Mouse (Mus musculus) spleen, adult 2 months (tissue): ENCODE data around the gene Gclc. TPM values are rescaled to one million over a fixed set of nuclear protein-coding genes. Genes with fewer than 3 reads are reported as not detected.
A peak's percentile ranks its signal among the peaks of the same experiment; 100 is the strongest.
"Not testable (repeated sequence)": the region's sequence is repeated elsewhere in the genome, so short reads cannot be mapped to it uniquely, and the experiment has no call there.

Experiments
- DNase-seq, 2 experiments: peaks; one replicate each; pipeline versions ENCODE4 v3.0.0 to v3.0.0-alpha.2; 2012 to 2021; ENCODE audit warnings: low spot score in 2 of 2, low read depth in 1 of 2
- H3K27ac ChIP-seq: fragments of 200-500 bp; 2 replicates; pipeline ENCODE4 v1.5.1; 2012; ENCODE audit warnings: low read length, inconsistent platforms; ENCODE audit not compliant: insufficient read depth
- H3K27me3 ChIP-seq: fragments of 200-500 bp; 2 replicates; pipeline ENCODE4 v1.6.1; 2012; ENCODE audit warnings: mild to moderate bottlenecking, moderate library complexity, low read length, inconsistent platforms; ENCODE audit not compliant: control insufficient read depth, insufficient read depth
- H3K36me3 ChIP-seq: fragments of 200-500 bp; 2 replicates; pipeline ENCODE4 v1.6.1; 2012; ENCODE audit warnings: mild to moderate bottlenecking, low read length, inconsistent platforms; ENCODE audit not compliant: control insufficient read depth, insufficient read depth
- H3K4me1 ChIP-seq: fragments of 200-500 bp; 2 replicates; pipeline ENCODE4 v1.6.1; 2011; ENCODE audit warnings: inconsistent platforms; ENCODE audit not compliant: control insufficient read depth, insufficient read depth, insufficient read length
- H3K4me3 ChIP-seq: fragments of 200-500 bp; 2 replicates; pipeline ENCODE4 v1.5.1; 2011; ENCODE audit warnings: mild to moderate bottlenecking, inconsistent platforms; ENCODE audit not compliant: insufficient read depth, insufficient read length; ENCODE audit errors: extremely low read depth
- CTCF ChIP-seq: fragments of 200-500 bp; IDR thresholded peaks from 2 replicates; pipeline ENCODE4 v1.5.1; 2011; ENCODE audit warnings: mild to moderate bottlenecking, inconsistent platforms; ENCODE audit not compliant: insufficient read depth, insufficient read length, insufficient replicate concordance; ENCODE audit errors: extremely low read depth
- POLR2A ChIP-seq: fragments of 200-500 bp; IDR thresholded peaks from 2 replicates; pipeline ENCODE4 v1.6.1; 2011; ENCODE audit warnings: low read depth, low read length, inconsistent platforms
- WGBS: fragments of 180-500 bp; shearing (Covaris S2); methylation state at CpG from one replicate; pipeline ENCODE4 v1.1.7; 2018; 5-methylcytosine and 5-hydroxymethylcytosine counted together
- polyA plus RNA-seq: library from polyadenylated mRNA; depleted of rRNA; stranded (reverse); fragments of >200 nt; gene quantifications from 2 replicates; pipeline ENCODE4 v1.2.3, GENCODE M21; 2012

The Gclc gene
- polyA plus RNA-seq, 1 experiment = 14.1 TPM

GRCm38 (mm10) chr9:77744798-77745197 lies 9.5 kb upstream of the Gclc start:
- DNase-seq = no peak
- H3K4me3 ChIP-seq = no peak overlapping the region
- TF ChIP-seq CTCF (no peak), POLR2A (no peak)
- no peaks in the 10 kb centered on the region; the same call in 1 of the 2 replicates for H3K4me1 ChIP-seq
- H3K27ac ChIP-seq = no peak overlapping the region
- WGBS = 82% methylated on average over 3 of the region's 3 CpGs
- no peaks in the 10 kb centered on the region for H3K36me3 ChIP-seq
- H3K27me3 ChIP-seq = no peaks in the 10 kb centered on the region

DNA sequence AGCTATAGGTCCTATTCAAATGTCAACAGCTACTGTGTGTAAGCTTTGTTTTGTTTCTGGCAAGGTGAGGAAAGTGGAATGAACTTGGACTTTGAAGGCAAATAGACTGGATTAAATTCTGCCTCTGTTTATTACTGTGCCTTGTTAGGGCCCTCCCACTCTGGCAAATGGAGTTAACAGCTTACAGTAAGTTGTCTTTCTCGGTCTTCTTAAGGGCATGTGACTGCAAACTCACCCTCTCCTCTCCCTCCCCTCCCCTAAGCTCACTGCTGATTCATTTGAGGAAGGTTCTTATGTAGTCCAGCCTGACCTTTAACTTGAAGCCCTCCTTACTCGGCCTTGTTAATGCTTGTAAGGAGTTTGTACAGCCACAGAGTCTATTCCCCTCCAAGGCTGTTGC lies 8.0 kb upstream of the Gclc start:
- H3K27ac ChIP-seq = no peak overlapping the region
- no peak for DNase-seq
- 37% methylated on average over 2 of the region's 2 CpGs for WGBS
- H3K4me3 ChIP-seq = no peak overlapping the region
- H3K36me3 ChIP-seq = no peaks in the 10 kb centered on the region
- no peaks in the 10 kb centered on the region; the same call in 1 of the 2 replicates for H3K4me1 ChIP-seq
- H3K27me3 ChIP-seq = no peaks in the 10 kb centered on the region
- TF ChIP-seq POLR2A (no peak), CTCF (no peak)

DNA sequence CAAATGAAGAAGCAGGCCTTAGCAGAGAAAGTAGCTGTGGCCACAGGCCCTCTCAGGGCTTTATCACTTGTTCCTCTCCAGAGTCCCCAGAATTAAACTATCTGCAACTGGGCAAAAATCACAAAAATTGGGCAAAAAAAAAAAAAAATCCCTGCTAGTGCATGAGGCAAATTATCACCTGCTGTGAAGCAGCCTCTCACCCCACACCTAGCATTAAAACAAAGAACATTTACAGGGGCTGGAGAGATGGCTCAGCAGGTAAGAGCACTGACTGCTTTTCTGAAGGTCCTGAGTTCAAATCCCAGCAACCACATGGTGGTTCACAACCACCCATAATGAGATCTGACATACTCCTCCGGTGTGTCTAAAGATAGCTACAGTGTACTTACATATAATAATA lies 6.0 kb upstream of the Gclc start:
- not testable (repeated sequence) for H3K4me1 ChIP-seq, H3K27ac ChIP-seq, H3K36me3 ChIP-seq, H3K4me3 ChIP-seq, H3K27me3 ChIP-seq, DNase-seq
- 89% methylated on average over 1 of the region's 1 CpGs for WGBS

- TF ChIP-seq CTCF (no peak), POLR2A (no peak)
- WGBS = under 1% methylated on average over 79 of the region's 79 CpGs
- Histone ChIP-seq H3K4me3 (peak overlapping the region; percentile 69), H3K36me3 (no peaks in the 10 kb centered on the region), H3K4me1 (no peaks in the 10 kb centered on the region; the same call in 1 of the 2 replicates), H3K27me3 (no peaks in the 10 kb centered on the region), H3K27ac (peak overlapping the region; percentile 84)
- DNase-seq = peak; percentile 75 to 85
These were observed 3.9 kb upstream of the Gclc start for GRCm38 (mm10) chr9:77750133-77751060.

DNA sequence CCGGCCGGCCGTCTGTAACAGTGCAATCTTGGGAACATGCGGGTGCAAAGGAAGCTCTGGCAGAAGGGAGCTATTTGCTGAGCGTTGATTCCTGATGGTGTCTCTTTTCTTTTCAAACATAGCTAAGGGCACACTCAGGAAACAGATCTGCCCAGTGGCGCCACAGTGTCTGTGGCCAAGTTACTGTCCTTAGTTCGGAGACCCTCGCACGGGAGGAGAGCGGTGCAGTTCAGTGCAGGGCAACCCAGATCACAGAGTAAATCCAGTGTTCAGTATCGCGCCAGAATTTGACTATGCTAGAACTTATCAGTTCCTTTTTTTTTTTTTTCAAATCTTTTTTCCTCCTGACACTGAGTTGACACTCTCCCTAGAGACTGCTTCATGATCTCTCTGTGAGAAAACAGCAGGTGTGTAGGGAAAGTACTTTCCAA lies 3.2 kb upstream of the Gclc start:
- peak in 1 of 2 experiments; percentile 61 for DNase-seq
- WGBS = under 1% methylated on average over 12 of the region's 12 CpGs
- no peaks in the 10 kb centered on the region for H3K36me3 ChIP-seq

GRCm38 (mm10) chr9:77754728-77755402 lies 530 bp downstream of the Gclc start:
- peak overlapping the region; percentile 26 for H3K27ac ChIP-seq
- peak in 1 of 2 experiments; percentile 45 for DNase-seq
- TF ChIP-seq CTCF = no peak
- no peak for TF ChIP-seq POLR2A

More for the DNA sequence above, 3.2 kb upstream of the Gclc start:
- no peaks in the 10 kb centered on the region for H3K27me3 ChIP-seq
- H3K27ac ChIP-seq = peak overlapping the region; percentile 84
- TF ChIP-seq CTCF (no peak), POLR2A (no peak)
- H3K4me1 ChIP-seq = no peaks in the 10 kb centered on the region; the same call in 1 of the 2 replicates
- H3K4me3 ChIP-seq = peak overlapping the region; percentile 69

More at GRCm38 (mm10) chr9:77754728-77755402, 530 bp downstream of the Gclc start:
- Histone ChIP-seq H3K4me3 (peak overlapping the region; percentile 77), H3K4me1 (no peaks in the 10 kb centered on the region; the same call in 1 of the 2 replicates), H3K27me3 (no peaks in the 10 kb centered on the region), H3K36me3 (no peaks in the 10 kb centered on the region; the same call in 1 of the 2 replicates)
- under 1% methylated on average over 47 of the region's 57 CpGs for WGBS
